Mouse (Mus musculus) layer of hippocampus, postnatal 14 days (tissue): ENCODE results near the gene Zfp319. TPM values are rescaled to one million over a fixed set of nuclear protein-coding genes. Genes with fewer than 3 reads are reported as not detected.
A peak's percentile ranks its signal among the peaks of the same experiment; 100 is the strongest.
"Not testable (repeated sequence)": the region's sequence is repeated elsewhere in the genome, so short reads cannot be mapped to it uniquely, and the experiment has no call there.

Experiments used
- DNase-seq, 2 experiments: peaks; one replicate each; pipeline ENCODE4 v3.0.0; 2021 to 2022; ENCODE audit warnings: low spot score in 2 of 2, mixed read lengths in 1 of 2
- long read RNA-seq, 2 experiments: library from polyadenylated mRNA; stranded (forward); transcript quantifications; one replicate each; pipeline ENCODE4 v2.0.0; 2021
- total RNA-seq, 2 experiments: library from RNA; stranded (reverse); gene quantifications; 2 replicates each; pipeline ENCODE4 v1.2.3; 2021

Gene Zfp319
- total RNA-seq, result 10 to 100 TPM; 15.3 to 16.6 TPM
- long read RNA-seq, experiment 1, full-length matches to known transcripts, result 4 of 17 reads
- long read RNA-seq, experiment 1, partial matches to known transcripts, result 0 of 17 reads
- long read RNA-seq, experiment 1, other reads (novel, unspliced or antisense), result 13 of 17 reads
- long read RNA-seq, experiment 2, full-length matches to known transcripts, result 4 of 19 reads
- long read RNA-seq, experiment 2, partial matches to known transcripts, result 0 of 19 reads
- long read RNA-seq, experiment 2, other reads (novel, unspliced or antisense), result 15 of 19 reads

- DNase-seq, result peak; percentile 92 to 94
Observed at GRCm38 (mm10) chr8:95331720-95332436, at the start of gene Zfp319, which contains the start of gene Usb1. Gene Zfp319, minus strand, starts transcription at chr8:95331950. Gene Usb1, plus strand, starts transcription at chr8:95332284.

- DNase-seq, result no peak
Observed at GRCm38 (mm10) chr8:95380953-95381352, 49.2 kb upstream of the Zfp319 start.

GRCm38 (mm10) chr8:95378928-95379327 is 47.2 kb upstream of the Zfp319 start:
- not testable (repeated sequence) for DNase-seq

DNA sequence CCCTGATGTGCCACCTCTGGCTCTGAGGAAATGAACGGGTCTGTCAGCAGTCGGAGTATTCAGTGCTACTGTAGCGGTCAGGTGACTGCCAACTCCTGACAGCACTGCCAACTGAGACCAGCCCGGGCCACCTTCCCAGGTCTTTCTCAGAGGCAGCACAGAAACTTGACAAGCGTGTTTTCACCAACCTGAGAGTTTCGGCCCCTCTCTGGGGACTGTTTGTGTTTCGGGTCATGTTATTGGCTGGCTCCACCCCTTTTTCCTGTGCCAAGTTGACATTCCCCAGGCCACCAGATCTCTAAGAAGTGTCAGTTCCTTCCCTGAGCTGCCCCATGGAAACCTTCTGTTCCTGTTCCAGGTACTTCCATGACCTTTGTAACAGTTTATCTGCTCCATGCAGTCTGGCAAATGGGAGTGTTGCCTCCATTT is 46.1 kb upstream of the Zfp319 start:
- no peak for DNase-seq

DNA sequence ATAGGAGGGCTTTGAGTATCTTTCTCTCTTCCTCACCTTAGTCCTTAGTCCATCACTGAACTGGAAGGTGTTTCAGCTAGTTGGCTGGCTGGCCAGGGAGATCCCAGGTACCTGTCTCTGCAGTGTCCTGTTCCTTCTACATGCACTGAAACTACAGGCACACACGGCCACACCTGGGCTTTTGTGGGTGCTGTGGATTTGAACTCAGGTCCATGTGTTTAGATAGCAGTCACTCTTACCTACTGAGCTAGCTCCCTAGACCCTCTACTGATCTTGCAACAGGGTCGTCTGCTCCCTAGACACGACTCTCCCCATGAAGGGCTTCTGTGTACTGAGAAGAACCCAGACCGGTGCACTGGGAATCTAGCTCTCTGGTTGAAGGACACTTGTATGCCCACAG is 45.4 kb upstream of the Zfp319 start:
- no peak for DNase-seq

DNA sequence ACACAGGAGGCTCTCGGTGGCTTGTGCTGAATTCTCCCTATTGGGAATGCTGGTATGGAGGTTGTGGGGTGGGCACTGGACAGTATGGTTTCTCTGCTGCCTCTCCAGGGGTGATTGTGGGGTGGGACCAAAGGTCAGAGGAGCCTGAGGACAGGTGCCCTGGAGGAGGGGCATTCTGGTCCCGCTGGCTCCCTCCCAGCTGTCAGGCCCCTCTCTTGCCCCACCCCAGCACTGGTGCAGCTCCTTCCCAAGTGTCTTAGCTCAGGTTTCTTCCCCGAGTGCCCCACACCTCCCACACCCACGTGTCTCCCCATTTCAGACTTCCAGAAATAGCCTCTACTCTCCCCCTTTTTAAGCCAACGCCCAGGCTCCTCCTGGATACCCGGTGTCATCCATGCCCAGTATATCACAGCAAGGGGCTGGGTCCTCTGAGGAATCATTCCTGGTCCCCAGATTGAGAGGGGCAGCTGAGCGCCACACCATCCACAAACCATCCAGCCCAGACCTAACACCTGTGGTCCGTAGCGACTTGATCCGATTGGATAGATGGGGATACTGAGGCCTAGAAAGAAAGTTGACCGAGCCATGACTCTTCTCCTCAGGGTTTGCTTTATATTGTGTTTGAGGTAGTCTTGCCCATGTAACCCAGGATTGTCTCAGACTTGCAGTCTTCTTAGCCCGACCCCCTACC is 44.7 kb upstream of the Zfp319 start:
- no peak for DNase-seq

- DNase-seq, result peak in 1 of 2 experiments; percentile 34
Observed at GRCm38 (mm10) chr8:95375374-95375930, 43.7 kb upstream of the Zfp319 start.

DNA sequence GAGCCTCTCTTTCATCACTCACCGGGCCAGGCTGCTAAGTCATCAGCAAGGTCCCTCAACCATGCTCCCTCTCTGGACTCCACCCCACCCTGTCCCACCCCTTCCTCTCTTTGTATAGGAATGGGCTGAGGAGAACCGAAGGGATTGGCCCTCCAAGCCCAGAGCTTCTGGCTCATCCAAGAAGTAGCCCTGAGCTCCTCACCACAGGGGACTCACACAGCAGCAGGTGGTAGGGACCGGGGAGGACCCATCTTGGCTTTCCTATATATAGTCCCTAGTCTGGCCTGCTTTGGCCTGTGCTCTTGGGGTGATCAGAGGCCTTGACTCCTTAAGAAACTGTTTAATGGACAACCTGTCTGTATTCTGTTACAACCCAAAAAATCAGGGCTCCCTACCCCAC is 42.7 kb upstream of the Zfp319 start:
- no peak for DNase-seq

GRCm38 (mm10) chr8:95373389-95374002 is 41.7 kb upstream of the Zfp319 start:
- DNase-seq, result no peak

- no peak for DNase-seq
Observed at GRCm38 (mm10) chr8:95369581-95370326, 38.0 kb upstream of the Zfp319 start.

DNA sequence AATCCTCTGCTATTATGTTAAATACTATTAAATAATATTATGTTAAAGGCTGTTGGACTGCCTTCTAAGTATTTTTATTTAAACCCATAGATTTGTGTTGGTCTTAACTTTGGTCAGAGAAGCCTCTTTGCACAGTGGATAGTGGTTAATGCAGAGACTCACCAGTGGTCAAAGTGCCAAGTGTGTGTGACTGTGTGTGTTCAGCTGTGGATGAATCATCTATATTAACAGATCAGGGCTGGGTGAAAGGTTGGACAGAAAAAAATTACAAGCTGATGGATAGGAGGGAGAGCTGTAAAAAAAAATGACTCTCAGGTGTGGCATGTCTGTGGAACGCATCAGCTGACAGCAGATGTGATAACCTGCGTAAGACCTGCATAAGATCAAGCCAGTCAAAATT is 32.1 kb upstream of the Zfp319 start:
- no peak for DNase-seq

GRCm38 (mm10) chr8:95362272-95362671 is 30.5 kb upstream of the Zfp319 start:
- DNase-seq, result no peak

- no peak for DNase-seq
Observed at GRCm38 (mm10) chr8:95361016-95361341, 29.2 kb upstream of the Zfp319 start.

DNA sequence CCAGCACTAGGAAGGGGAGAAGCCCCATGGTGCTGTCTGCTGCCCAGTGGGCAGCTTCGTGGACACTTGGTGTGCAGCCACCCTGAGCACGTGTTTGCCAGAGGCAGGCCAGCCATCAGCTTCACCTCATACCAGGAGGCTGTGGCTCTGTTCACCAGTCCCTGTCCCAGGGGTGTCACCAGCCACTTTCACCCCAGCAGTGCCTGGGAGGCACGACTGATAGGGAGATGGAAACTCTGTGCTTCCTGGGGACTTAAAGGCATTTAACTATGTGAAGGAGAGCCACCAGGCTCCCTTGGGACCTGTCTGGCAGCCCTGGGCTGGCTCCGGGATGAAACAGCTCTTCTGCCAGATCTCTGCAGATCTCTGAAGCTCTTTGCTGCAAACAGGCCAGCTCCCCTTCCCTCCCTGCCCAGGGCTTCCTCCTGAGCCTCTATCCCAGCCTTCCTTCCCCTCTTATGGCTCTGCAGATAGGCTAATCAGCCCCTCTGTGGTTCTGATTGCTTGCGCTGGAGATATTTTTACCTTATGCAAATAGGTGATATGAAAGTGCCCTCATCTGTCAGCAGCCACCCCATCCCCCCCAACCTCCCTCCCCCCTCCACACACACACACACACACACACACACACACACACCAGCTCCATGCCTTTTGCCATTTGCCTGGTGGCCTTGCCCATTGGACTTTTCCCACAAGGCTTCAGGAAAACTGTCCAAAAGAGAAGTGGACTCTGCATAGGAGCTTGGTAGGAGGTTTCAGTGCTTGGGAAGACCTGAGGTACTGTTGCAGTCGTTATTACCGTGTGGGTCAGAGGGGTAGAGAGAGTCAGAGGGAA is 28.6 kb upstream of the Zfp319 start:
- DNase-seq, result no peak

GRCm38 (mm10) chr8:95358550-95359411 is 27.0 kb upstream of the Zfp319 start:
- no peak for DNase-seq

GRCm38 (mm10) chr8:95354606-95355005 is 22.9 kb upstream of the Zfp319 start:
- no peak for DNase-seq

- DNase-seq, result peak; percentile 28 to 41
Observed at GRCm38 (mm10) chr8:95352871-95353866, 21.4 kb upstream of the Zfp319 start.
